Mouse (Mus musculus) testis, adult 2 months (tissue): Measurements from ENCODE around the gene Ghdc.

Experiments used
- CTCF ChIP-seq: fragments of 200-500 bp; IDR thresholded peaks from 2 replicates; pipeline ENCODE4 v1.5.1; 2012; ENCODE audit warnings: low read depth, mild to moderate bottlenecking, inconsistent platforms, low read length, moderate library complexity; ENCODE audit not compliant: control insufficient read depth, insufficient read depth, insufficient replicate concordance
- POLR2A ChIP-seq: fragments of 200-500 bp; IDR thresholded peaks from 2 replicates; pipeline ENCODE4 v1.6.1; 2012; ENCODE audit warnings: low read depth, mild to moderate bottlenecking, inconsistent platforms, low read length, moderate library complexity; ENCODE audit not compliant: control insufficient read depth

DNA sequence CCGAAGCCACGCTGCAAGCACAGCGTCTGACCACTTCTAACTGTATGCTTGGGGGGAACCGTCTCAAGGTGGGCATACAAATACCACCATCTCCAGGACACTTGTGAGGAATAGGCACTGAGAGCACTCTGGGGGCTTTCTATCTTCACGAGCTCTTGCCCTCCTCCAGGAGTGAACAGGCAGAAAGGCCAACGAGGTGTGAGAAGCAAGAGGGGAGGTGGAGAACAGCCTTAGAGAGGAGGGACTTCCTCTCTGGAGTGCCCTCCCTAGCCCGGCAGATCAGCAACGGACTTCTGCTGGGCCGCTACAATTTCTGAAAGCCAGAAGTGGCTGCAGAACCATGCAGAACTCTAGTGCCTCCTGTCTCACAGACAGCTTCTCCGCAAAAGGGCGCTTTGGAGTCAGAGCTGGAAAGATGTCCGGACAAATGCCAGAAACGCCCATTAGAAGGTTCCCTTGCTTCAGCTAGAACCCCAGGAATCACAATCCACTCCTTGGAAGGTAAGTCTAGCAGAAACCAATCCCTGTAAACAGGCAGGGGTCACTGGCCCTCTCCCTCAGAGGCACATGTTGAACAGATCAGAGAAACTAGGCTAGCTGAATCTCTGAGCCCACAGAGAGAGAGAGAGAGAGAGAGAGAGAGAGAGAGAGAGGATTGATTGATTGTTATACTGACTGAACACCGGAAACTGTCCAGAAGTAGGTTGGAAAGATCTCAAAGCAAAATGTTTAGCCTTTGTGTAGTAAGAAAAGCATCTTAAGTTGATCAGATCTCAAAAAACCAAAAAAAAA lies 34.6 kb downstream of the Ghdc start:
- no peak for TF ChIP-seq CTCF
- no peak for TF ChIP-seq POLR2A
